Comparison of ENCODE assay signal across 17 mouse cellular contexts in the genomic region with DNA sequence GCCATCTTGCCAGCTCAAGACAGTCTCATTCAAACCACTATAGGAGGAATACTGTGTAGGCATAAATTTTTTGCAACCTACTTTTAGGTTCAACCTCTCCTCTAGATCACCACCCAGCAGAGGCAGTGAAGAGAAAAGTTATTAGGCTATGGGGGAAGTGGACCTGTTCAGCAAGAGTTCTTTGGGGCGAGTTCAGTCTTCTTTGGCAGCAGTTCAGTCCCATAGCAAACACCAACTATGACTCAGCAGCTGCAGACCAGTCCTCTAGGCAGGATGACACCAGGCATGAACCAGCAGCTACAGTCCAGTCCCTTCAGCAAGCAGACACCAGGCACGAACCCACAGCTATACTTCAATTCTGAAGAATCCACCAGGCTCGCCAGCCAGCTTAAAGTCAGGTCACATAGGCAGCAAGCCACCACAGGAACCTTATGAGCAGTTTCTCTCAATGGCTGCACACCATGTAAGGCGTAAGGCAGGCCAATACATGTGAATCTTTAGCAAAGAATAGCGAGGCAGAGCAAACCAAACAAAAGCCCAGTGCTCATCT.
"Had no signal": no experiment of that assay in that cellular context is flagged by ENCODE, and none has a peak within 500 bp of the region (broad histone marks: within the 10 kb centered on the region; RNA-seq: fewer than 3 reads in every experiment).

No protein-coding gene starts in this region.

- H3K4me2 ChIP-seq: kidney, embryonic 15.5 days; lung, embryonic 15.5 days; midbrain, embryonic 12.5 days; neural tube, embryonic 13.5 days had no signal

- DNase-seq: kidney, adult 2 months; kidney, postnatal 14 days; lung, postnatal 14 days; retina, postnatal 1 day; right cerebral cortex, postnatal 4 days; spleen, adult 18-20 months; thymus, adult 18-20 months; thymus, postnatal 14 days had no signal

- H3K27me3 ChIP-seq: kidney, embryonic 15.5 days; lung, embryonic 15.5 days; megakaryocyte, embryonic 14.5 days; midbrain, embryonic 12.5 days; neural tube, embryonic 13.5 days had no signal

- H3K9me3 ChIP-seq: kidney, embryonic 15.5 days; limb, embryonic 10.5 days; lung, embryonic 15.5 days; midbrain, embryonic 12.5 days; neural tube, embryonic 13.5 days had no signal

- H3K9ac ChIP-seq: kidney, embryonic 15.5 days; lung, embryonic 15.5 days; midbrain, embryonic 12.5 days; neural tube, embryonic 13.5 days had no signal

- H3K4me3 ChIP-seq: kidney, embryonic 15.5 days; left cerebral cortex, adult 2 months; limb, embryonic 10.5 days; lung, embryonic 15.5 days; megakaryocyte, embryonic 14.5 days; midbrain, embryonic 12.5 days; neural tube, embryonic 13.5 days had no signal

- H3K36me3 ChIP-seq: limb, embryonic 10.5 days; lung, embryonic 15.5 days; neural tube, embryonic 13.5 days had no signal

- ATAC-seq: midbrain, embryonic 16.5 days had no signal

- H3K4me1 ChIP-seq: limb, embryonic 10.5 days had no signal

- H3K27ac ChIP-seq: kidney, embryonic 15.5 days; left cerebral cortex, adult 2 months; limb, embryonic 10.5 days; lung, embryonic 15.5 days; macrophage; midbrain, embryonic 12.5 days; neural tube, embryonic 13.5 days had no signal
